Mouse (Mus musculus): ENCODE measurements around the gene Efr3b. TPM values are rescaled to one million over a fixed set of nuclear protein-coding genes. Genes with fewer than 3 reads are reported as not detected.

The Efr3b gene
- polyA plus RNA-seq, 1 experiment from 2014 or later = 3.5 TPM

DNA sequence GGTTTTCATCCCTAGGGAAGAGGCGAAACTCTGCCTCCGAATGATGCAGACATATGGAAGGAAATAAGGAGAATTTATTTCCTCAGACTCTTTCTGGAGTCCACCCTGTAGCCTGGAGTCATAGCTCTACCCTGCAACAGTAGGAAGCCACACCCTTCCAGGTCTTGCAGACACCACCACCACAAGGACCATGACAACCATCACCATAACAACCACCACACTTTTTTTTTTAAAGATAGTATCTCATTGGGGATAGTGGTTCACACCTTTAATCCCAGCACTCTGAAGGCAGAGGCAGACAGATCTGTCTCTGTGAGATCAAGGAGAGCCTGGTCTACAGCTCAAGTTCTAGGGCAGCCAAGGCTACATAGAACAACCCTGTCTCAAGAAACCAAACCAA, 26.8 kb upstream of the Efr3b start:
- no peaks in the 10 kb centered on the region for H3K4me1 ChIP-seq
- no peak for ATAC-seq (ENCODE audit: insufficient number of reproducible peaks, low FRiP score, low TSS enrichment, low read depth)
- no peak overlapping the region for H3K4me2 ChIP-seq
- H3K27me3 ChIP-seq = 0 out of 2 replicates have a peak, but pooled peaks cover 5% of the 10 kb centered on the region
- H3K9me3 ChIP-seq = no peaks in the 10 kb centered on the region
- no peak overlapping the region for H3K9ac ChIP-seq
- no peak overlapping the region for H3K4me3 ChIP-seq
- 89% methylated on average over 2 of the region's 2 CpGs for WGBS
- H3K27ac ChIP-seq = no peak overlapping the region
- no peaks in the 10 kb centered on the region for H3K36me3 ChIP-seq

DNA sequence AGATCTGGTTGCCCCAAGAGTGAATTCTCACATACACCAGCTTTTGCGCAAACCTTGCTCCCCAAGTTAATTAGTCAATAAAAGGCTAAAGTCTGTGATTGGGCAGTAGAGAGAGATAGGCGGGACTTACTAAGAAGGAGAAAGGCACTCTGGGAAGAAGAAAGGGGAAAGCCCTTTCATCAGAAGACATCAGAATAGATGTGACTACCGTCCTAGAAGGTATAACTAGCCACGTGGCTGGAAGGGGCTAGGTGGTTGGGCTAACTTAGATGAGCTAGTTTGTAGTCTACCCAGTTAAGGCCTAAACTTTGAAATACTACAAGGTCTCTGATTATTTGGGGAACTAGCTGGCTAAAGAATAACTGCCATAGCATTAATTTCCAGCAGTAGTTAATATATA, 21.0 kb upstream of the Efr3b start:
- WGBS = 90% methylated on average over 4 of the region's 4 CpGs
- Histone ChIP-seq H3K4me2 (no peak overlapping the region), H3K4me3 (no peak overlapping the region), H3K36me3 (no peaks in the 10 kb centered on the region), H3K4me1 (no peaks in the 10 kb centered on the region), H3K9ac (no peak overlapping the region), H3K27ac (no peak overlapping the region), H3K27me3 (no peaks in the 10 kb centered on the region), H3K9me3 (no peaks in the 10 kb centered on the region)
- ATAC-seq (ENCODE audit: insufficient number of reproducible peaks, low FRiP score, low TSS enrichment, low read depth) = no peak

DNA sequence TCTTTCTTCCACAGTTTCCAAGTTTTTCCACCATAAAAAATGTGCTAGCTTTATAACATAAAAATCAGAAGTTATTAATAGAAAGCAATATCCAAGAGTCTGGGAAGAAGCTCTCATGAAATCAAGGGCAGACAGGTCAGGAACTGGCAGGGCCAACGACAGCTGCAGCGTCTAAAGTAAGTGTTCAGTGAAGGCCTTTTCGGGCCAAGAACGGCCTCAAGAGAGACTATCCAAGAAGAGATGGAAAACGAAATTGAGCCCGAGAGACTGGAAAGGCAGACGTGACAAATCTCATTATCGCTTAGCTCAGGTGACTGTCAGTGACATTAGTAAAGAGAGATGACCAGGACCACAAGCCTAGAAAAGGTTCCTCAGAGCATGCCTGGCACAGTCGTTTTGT, 19.6 kb upstream of the Efr3b start:
- Histone ChIP-seq H3K9me3 (no peaks in the 10 kb centered on the region), H3K4me2 (no peak overlapping the region), H3K27ac (no peak overlapping the region), H3K4me3 (no peak overlapping the region), H3K36me3 (no peaks in the 10 kb centered on the region), H3K27me3 (no peaks in the 10 kb centered on the region), H3K4me1 (no peaks in the 10 kb centered on the region), H3K9ac (no peak overlapping the region)
- 69% methylated on average over 9 of the region's 9 CpGs for WGBS
- ATAC-seq (ENCODE audit: insufficient number of reproducible peaks, low FRiP score, low TSS enrichment, low read depth) = no peak

DNA sequence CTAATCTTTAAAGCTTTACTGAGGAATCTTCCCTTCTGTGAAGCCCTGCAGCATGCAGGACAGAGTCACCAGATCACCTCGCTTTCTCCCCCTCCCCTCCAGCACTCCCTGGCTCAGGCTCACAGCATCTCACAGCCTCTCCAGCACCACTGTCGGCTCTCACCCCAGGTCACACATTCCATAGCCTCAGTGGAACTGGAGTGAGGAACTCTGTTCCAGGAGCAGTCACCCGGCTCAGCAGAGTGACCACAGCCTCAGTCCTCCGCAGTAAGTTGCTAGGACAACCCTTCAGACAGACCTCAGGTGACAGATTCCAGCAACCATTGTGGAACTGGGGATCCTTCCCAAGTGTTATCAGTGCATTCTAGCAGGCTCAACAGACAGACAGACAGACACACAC, 16.1 kb upstream of the Efr3b start:
- H3K9ac ChIP-seq = no peak overlapping the region
- H3K36me3 ChIP-seq = no peaks in the 10 kb centered on the region
- H3K27me3 ChIP-seq = no peaks in the 10 kb centered on the region
- no peak for ATAC-seq (ENCODE audit: insufficient number of reproducible peaks, low FRiP score, low TSS enrichment, low read depth)
- WGBS = 33% methylated on average over 4 of the region's 4 CpGs
- no peaks in the 10 kb centered on the region for H3K9me3 ChIP-seq
- H3K27ac ChIP-seq = no peak overlapping the region
- H3K4me3 ChIP-seq = no peak overlapping the region
- H3K4me2 ChIP-seq = no peak overlapping the region
- H3K4me1 ChIP-seq = no peaks in the 10 kb centered on the region

- no peaks in the 10 kb centered on the region for H3K9me3 ChIP-seq
- H3K4me1 ChIP-seq = no peaks in the 10 kb centered on the region
- no peaks in the 10 kb centered on the region for H3K36me3 ChIP-seq
- H3K4me3 ChIP-seq = no peak overlapping the region
- WGBS = 78% methylated on average over 3 of the region's 3 CpGs
- H3K27ac ChIP-seq = no peak overlapping the region
- no peak overlapping the region for H3K9ac ChIP-seq
- H3K4me2 ChIP-seq = no peak overlapping the region
- no peak for ATAC-seq (ENCODE audit: insufficient number of reproducible peaks, low FRiP score, low TSS enrichment, low read depth)
- no peaks in the 10 kb centered on the region for H3K27me3 ChIP-seq
Measured at GRCm38 (mm10) chr12:4053643-4054042, 14.9 kb upstream of the Efr3b start.

DNA sequence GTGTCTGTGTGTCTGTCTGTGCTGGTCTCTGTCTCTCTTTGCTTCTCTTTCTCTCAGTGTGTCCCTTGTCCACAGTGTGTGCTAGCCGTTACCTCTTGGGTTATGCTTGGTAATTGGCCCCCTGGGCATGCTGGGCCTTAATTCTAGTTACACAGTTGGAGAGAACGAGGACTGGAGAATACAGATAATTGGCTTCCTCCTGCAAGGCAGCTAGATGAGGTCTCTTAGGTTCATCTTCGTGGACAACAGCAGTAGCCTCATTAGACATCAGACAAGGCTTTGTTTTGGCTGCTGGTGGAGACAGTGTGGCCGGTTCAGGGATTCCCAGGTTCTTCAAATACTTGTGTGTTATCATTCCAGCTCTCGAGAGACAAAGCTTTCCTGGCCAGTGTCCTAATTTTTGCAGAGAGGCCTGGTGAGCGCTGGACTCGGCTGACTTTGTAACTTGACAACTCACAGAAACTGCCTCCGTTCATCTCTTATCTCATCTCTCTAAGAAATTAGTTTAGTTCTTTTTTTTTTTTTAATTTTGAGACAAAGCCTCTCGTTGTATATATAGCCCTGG, 12.2 kb upstream of the Efr3b start:
- 63% methylated on average over 9 of the region's 9 CpGs for WGBS
- no peak overlapping the region for H3K4me3 ChIP-seq
- no peak for ATAC-seq (ENCODE audit: insufficient number of reproducible peaks, low FRiP score, low TSS enrichment, low read depth)
- no peak overlapping the region for H3K27ac ChIP-seq
- H3K4me1 ChIP-seq = no peaks in the 10 kb centered on the region
- no peak overlapping the region for H3K4me2 ChIP-seq
- no peaks in the 10 kb centered on the region for H3K27me3 ChIP-seq
- H3K36me3 ChIP-seq = no peaks in the 10 kb centered on the region
- H3K9ac ChIP-seq = no peak overlapping the region
- H3K9me3 ChIP-seq = no peaks in the 10 kb centered on the region

GRCm38 (mm10) chr12:4048031-4048430, 9.3 kb upstream of the Efr3b start:
- H3K27ac ChIP-seq = no peak overlapping the region
- no peaks in the 10 kb centered on the region for H3K27me3 ChIP-seq
- H3K4me3 ChIP-seq = no peak overlapping the region
- H3K9ac ChIP-seq = no peak overlapping the region
- H3K36me3 ChIP-seq = no peaks in the 10 kb centered on the region
- H3K4me2 ChIP-seq = no peak overlapping the region
- no peaks in the 10 kb centered on the region for H3K9me3 ChIP-seq
- ATAC-seq (ENCODE audit: insufficient number of reproducible peaks, low FRiP score, low TSS enrichment, low read depth) = no peak
- H3K4me1 ChIP-seq = 0 out of 2 replicates have a peak, but pooled peaks cover 2% of the 10 kb centered on the region
- 54% methylated on average over 6 of the region's 6 CpGs for WGBS

DNA sequence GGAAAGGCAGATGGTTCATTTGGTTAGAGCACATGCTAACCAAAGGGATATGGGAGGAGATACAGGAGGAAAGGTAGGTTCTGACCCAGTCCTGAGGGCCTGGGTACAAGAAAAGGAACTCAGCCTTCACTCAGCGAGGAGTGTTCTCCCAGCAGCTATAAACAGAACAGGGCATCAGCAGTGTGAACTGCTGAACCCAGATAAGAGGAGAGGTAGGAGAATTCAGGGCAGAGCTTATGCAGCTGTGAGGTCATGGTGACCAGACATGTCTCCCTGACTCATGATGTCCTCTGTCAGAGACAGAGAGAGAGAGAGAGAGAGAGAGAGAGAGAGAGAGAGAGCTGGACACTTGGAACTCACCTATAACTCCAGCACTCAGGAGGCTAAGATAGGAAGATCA, 7.3 kb upstream of the Efr3b start:
- H3K27me3 ChIP-seq = peaks cover 6% of the 10 kb centered on the region; the same call in 1 of the 2 replicates
- H3K9ac ChIP-seq = no peak overlapping the region
- H3K9me3 ChIP-seq = no peaks in the 10 kb centered on the region
- H3K36me3 ChIP-seq = no peaks in the 10 kb centered on the region
- no peak overlapping the region for H3K4me3 ChIP-seq
- no peak overlapping the region for H3K27ac ChIP-seq
- no peak overlapping the region for H3K4me2 ChIP-seq
- 0 out of 2 replicates have a peak, but pooled peaks cover 2% of the 10 kb centered on the region for H3K4me1 ChIP-seq
- ATAC-seq (ENCODE audit: insufficient number of reproducible peaks, low FRiP score, low TSS enrichment, low read depth) = no peak
- WGBS = 59% methylated on average over 1 of the region's 1 CpGs

DNA sequence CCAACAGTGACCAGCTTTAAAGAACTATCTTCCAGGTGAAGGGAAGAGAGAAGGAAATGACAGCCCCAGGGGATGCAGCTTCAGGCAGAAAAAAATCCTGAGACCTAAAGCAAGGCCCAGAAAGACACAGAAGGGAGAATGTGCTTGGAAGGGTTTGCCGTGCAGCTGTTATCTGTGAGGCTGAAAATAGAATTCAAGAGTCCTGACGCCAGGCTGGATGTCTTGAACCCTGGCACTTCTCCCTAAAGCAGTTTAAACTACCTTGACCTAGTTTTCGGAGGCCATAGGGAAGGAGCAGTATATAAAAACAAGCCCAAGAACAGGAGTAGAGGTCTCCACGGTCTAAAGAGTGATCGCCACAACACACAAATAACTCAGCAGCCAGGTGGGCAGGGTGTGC, 3.7 kb upstream of the Efr3b start:
- Histone ChIP-seq H3K36me3 (no peaks in the 10 kb centered on the region), H3K27me3 (peaks cover 14% of the 10 kb centered on the region; the same call in 1 of the 2 replicates), H3K9ac (no peak overlapping the region), H3K4me1 (peaks cover 19% of the 10 kb centered on the region), H3K9me3 (no peaks in the 10 kb centered on the region), H3K4me2 (no peak overlapping the region), H3K27ac (no peak overlapping the region), H3K4me3 (no peak overlapping the region)
- ATAC-seq (ENCODE audit: insufficient number of reproducible peaks, low FRiP score, low TSS enrichment, low read depth) = no peak
- 68% methylated on average over 5 of the region's 5 CpGs for WGBS

DNA sequence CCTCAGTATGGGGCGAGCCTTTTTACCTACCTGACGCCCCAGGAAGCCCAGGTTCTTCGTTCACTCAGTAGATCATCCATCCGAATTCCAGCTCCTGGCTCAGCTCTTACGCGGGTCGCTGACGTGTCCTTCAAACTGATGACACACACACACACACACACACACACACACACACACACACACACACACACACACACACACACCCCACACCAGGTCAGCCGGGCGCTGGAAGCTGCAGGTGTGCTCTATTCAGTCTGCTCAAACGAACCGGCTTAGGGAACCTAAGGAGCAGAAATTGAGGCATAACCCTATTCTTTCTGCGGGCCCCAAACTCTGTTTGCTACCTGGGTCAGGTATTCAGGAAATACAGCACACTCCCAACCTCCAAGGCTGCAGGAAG, 331 bp upstream of the Efr3b start:
- H3K9ac ChIP-seq = no peak overlapping the region
- peaks cover 16% of the 10 kb centered on the region for H3K27me3 ChIP-seq
- no peaks in the 10 kb centered on the region for H3K9me3 ChIP-seq
- peak overlapping the region; percentile 98 for H3K4me2 ChIP-seq
- H3K4me3 ChIP-seq = peak overlapping the region; percentile 72
- H3K4me1 ChIP-seq = peaks cover 22% of the 10 kb centered on the region
- no peak overlapping the region for H3K27ac ChIP-seq
- H3K36me3 ChIP-seq = no peaks in the 10 kb centered on the region
- ATAC-seq (ENCODE audit: insufficient number of reproducible peaks, low FRiP score, low TSS enrichment, low read depth) = no peak
- under 1% methylated on average over 13 of the region's 13 CpGs for WGBS

GRCm38 (mm10) chr12:4037511-4037910, 1.2 kb downstream of the Efr3b start:
- peak overlapping the region; percentile 17; the same call in 1 of the 2 replicates for H3K27ac ChIP-seq
- WGBS = 24% methylated on average over 5 of the region's 5 CpGs
- H3K9me3 ChIP-seq = no peaks in the 10 kb centered on the region
- H3K9ac ChIP-seq = 0 out of 2 replicates have a peak overlapping the region, but pooled peaks have one; percentile 55
- peak overlapping the region; percentile 72 for H3K4me3 ChIP-seq
- no peak for ATAC-seq (ENCODE audit: insufficient number of reproducible peaks, low FRiP score, low TSS enrichment, low read depth)
- H3K27me3 ChIP-seq = peaks cover 16% of the 10 kb centered on the region
- peak overlapping the region; percentile 98 for H3K4me2 ChIP-seq
- H3K36me3 ChIP-seq = no peaks in the 10 kb centered on the region
- H3K4me1 ChIP-seq = peaks cover 19% of the 10 kb centered on the region

GRCm38 (mm10) chr12:4036157-4036556, 2.6 kb downstream of the Efr3b start:
- Histone ChIP-seq H3K4me3 (no peak overlapping the region), H3K27me3 (peaks cover 10% of the 10 kb centered on the region), H3K27ac (no peak overlapping the region), H3K9me3 (no peaks in the 10 kb centered on the region), H3K4me2 (no peak overlapping the region), H3K9ac (no peak overlapping the region), H3K4me1 (peaks cover 19% of the 10 kb centered on the region), H3K36me3 (no peaks in the 10 kb centered on the region)
- no peak for ATAC-seq (ENCODE audit: insufficient number of reproducible peaks, low FRiP score, low TSS enrichment, low read depth)
- 90% methylated on average over 5 of the region's 5 CpGs for WGBS

GRCm38 (mm10) chr12:4029064-4029463, 9.7 kb downstream of the Efr3b start:
- no peaks in the 10 kb centered on the region for H3K27me3 ChIP-seq
- no peak overlapping the region for H3K27ac ChIP-seq
- H3K4me1 ChIP-seq = no peaks in the 10 kb centered on the region
- no peak for ATAC-seq (ENCODE audit: insufficient number of reproducible peaks, low FRiP score, low TSS enrichment, low read depth)
- no peak overlapping the region for H3K4me2 ChIP-seq
- no peak overlapping the region for H3K4me3 ChIP-seq
- no peak overlapping the region for H3K9ac ChIP-seq
- H3K9me3 ChIP-seq = no peaks in the 10 kb centered on the region
- WGBS = 69% methylated on average over 4 of the region's 4 CpGs
- H3K36me3 ChIP-seq = no peaks in the 10 kb centered on the region
